Mouse (Mus musculus): ENCODE measurements around the gene Hsd17b14. TPM values are rescaled to one million over a fixed set of nuclear protein-coding genes. Genes with fewer than 3 reads are reported as not detected.

Gene Hsd17b14
- total and polyA plus RNA-seq, 3 experiments = 6.0 to 34.9 (median 8.2) TPM

DNA sequence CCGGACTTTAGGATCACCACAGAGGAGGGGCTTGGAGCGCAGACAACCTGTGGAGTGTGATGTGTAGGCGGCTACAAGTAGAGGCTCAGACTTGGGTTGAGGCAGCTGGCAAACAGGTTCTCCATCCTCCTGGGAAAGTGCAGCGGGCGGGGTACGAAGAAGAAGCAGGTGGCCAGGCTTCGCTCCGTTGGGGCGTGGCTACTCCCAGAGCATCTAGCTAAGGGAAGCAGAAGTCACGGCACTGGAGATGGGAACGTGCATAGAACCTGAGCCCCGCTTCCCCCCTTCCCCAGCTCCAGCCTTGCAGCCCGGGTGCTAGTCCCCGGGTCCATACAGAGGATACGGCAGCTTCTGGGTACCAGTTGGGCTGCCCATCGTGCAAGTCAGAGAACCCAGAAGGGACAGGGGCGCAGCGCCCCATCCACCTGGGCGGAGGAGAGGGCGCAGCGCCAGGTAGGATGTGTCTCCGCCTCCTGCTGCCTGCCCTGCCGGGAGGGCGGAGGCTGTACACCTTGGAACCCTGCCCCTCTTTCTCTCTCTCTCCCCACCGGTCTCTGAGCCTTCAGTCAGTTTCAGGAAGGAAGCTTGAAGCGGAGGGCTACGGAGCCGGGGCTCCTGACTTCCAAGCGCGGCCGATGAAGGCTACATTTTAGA, 62.5 kb downstream of the Hsd17b14 start, which contains the start of gene Fut1:
TSS of gene Fut1 (plus strand) at position 248 of the 654 bp plus-strand sequence.
- Histone ChIP-seq H3K4me3 (ENCODE audit: low read depth, low read length) (no peak within 1 kb of the TSS), H3K36me3 (replicated peaks) (no peaks in the 10 kb centered on the region), H3K27me3 (ENCODE audit: insufficient read depth, low read length) (peaks cover 51% of the 10 kb centered on the region), H3K4me1 (ENCODE audit: insufficient read depth, low read depth, low read length) (0 out of 2 replicates have a peak, but pooled peaks cover 2% of the 10 kb centered on the region), H3K9me3 (replicated peaks) (no peaks in the 10 kb centered on the region)
- TF ChIP-seq CTCF (IDR thresholded peaks at IDR 0.05; ENCODE audit: low read depth, low read length) = no peak
- TF ChIP-seq TAL1 (conservative IDR thresholded peaks at IDR 0.05; ENCODE audit: low read depth, low read length) = no peak
- no peak for TF ChIP-seq POLR2AphosphoS5 (IDR thresholded peaks at IDR 0.05; ENCODE audit: insufficient replicate concordance, low read depth, low read length)
- no peak for TF ChIP-seq GATA2 (IDR thresholded peaks at IDR 0.05; ENCODE audit: borderline replicate concordance, low read depth, low read length)
- ATAC-seq (ENCODE audit: extremely low read depth, insufficient number of reproducible peaks, low FRiP score, poor library complexity, severe bottlenecking) (no peak), DNase-seq (ENCODE audit: low spot score) (no peak)

Other genes starting within 250 kb of the Hsd17b14 start
Only the 20 nearest of the 35 such genes appear.
- gene Lhb, start 134.1 kb upstream of the Hsd17b14 start, total RNA-seq (2014; fragmentation: Nextera tagmentation) = not detected in 2 replicates
- not detected in 2 replicates for gene Lhb, start 134.1 kb upstream of the Hsd17b14 start, total RNA-seq (2017)
- gene Lhb, start 134.1 kb upstream of the Hsd17b14 start, polyA plus RNA-seq (2012) = not detected in 2 replicates
- 39.4 and 44.8 TPM in 2 replicates for gene Gys1, start 120.0 kb upstream of the Hsd17b14 start, total RNA-seq (2014; fragmentation: Nextera tagmentation)
- gene Gys1, start 120.0 kb upstream of the Hsd17b14 start, total RNA-seq (2017) = 18.8 and 22.1 TPM in 2 replicates
- 34.3 and 36.7 TPM in 2 replicates for gene Gys1, start 120.0 kb upstream of the Hsd17b14 start, polyA plus RNA-seq (2012)
- 255 and 345 TPM in 2 replicates for gene Ruvbl2, start 116.8 kb upstream of the Hsd17b14 start, total RNA-seq (2014; fragmentation: Nextera tagmentation)
- gene Ruvbl2, start 116.8 kb upstream of the Hsd17b14 start, total RNA-seq (2017) = 139 and 167 TPM in 2 replicates
- gene Ruvbl2, start 116.8 kb upstream of the Hsd17b14 start, polyA plus RNA-seq (2012) = 639 and 877 TPM in 2 replicates
- gene Ftl1, start 95.0 kb upstream of the Hsd17b14 start, total RNA-seq (2014; fragmentation: Nextera tagmentation) = 2,893 and 3,214 TPM in 2 replicates
- gene Ftl1, start 95.0 kb upstream of the Hsd17b14 start, total RNA-seq (2017) = 4,307 and 4,361 TPM in 2 replicates
- 6,399 and 6,975 TPM in 2 replicates for gene Ftl1, start 95.0 kb upstream of the Hsd17b14 start, polyA plus RNA-seq (2012)
- gene Bax, start 88.0 kb upstream of the Hsd17b14 start, total RNA-seq (2014; fragmentation: Nextera tagmentation) = 68.8 and 93.1 TPM in 2 replicates
- 87.2 and 97.2 TPM in 2 replicates for gene Bax, start 88.0 kb upstream of the Hsd17b14 start, total RNA-seq (2017)
- gene Bax, start 88.0 kb upstream of the Hsd17b14 start, polyA plus RNA-seq (2012) = 287 and 342 TPM in 2 replicates
- gene Tulp2, start 73.0 kb upstream of the Hsd17b14 start, total RNA-seq (2014; fragmentation: Nextera tagmentation) = 0.98 and 1.1 TPM in 2 replicates
- 0.23 and 0.49 TPM in 2 replicates for gene Tulp2, start 73.0 kb upstream of the Hsd17b14 start, total RNA-seq (2017)
- gene Tulp2, start 73.0 kb upstream of the Hsd17b14 start, polyA plus RNA-seq (2012) = 1.0 and 1.7 TPM in 2 replicates
- not detected in 2 replicates for gene Gm45808, start 68.1 kb upstream of the Hsd17b14 start, total RNA-seq (2014; fragmentation: Nextera tagmentation)
- gene Gm45808, start 68.1 kb upstream of the Hsd17b14 start, total RNA-seq (2017) = not detected in 2 replicates
- gene Gm45808, start 68.1 kb upstream of the Hsd17b14 start, polyA plus RNA-seq (2012) = not detected in 2 replicates
- gene Dhdh, start 66.1 kb upstream of the Hsd17b14 start, total RNA-seq (2014; fragmentation: Nextera tagmentation) = 17.7 and 18.0 TPM in 2 replicates
- 4.8 and 6.8 TPM in 2 replicates for gene Dhdh, start 66.1 kb upstream of the Hsd17b14 start, total RNA-seq (2017)
- 1.3 and 1.6 TPM in 2 replicates for gene Dhdh, start 66.1 kb upstream of the Hsd17b14 start, polyA plus RNA-seq (2012)
- gene Nucb1, start 44.5 kb upstream of the Hsd17b14 start, total RNA-seq (2014; fragmentation: Nextera tagmentation) = 91.8 and 127 TPM in 2 replicates
- gene Nucb1, start 44.5 kb upstream of the Hsd17b14 start, total RNA-seq (2017) = 378 and 409 TPM in 2 replicates
- gene Nucb1, start 44.5 kb upstream of the Hsd17b14 start, polyA plus RNA-seq (2012) = 403 and 408 TPM in 2 replicates
- gene Ppp1r15a, start 28.6 kb upstream of the Hsd17b14 start, total RNA-seq (2014; fragmentation: Nextera tagmentation) = 57.6 and 75.0 TPM in 2 replicates
- 67.9 and 80.2 TPM in 2 replicates for gene Ppp1r15a, start 28.6 kb upstream of the Hsd17b14 start, total RNA-seq (2017)
- 56.8 and 62.3 TPM in 2 replicates for gene Ppp1r15a, start 28.6 kb upstream of the Hsd17b14 start, polyA plus RNA-seq (2012)
- gene Plekha4, start 28.6 kb upstream of the Hsd17b14 start, total RNA-seq (2014; fragmentation: Nextera tagmentation) = 1.5 and 1.7 TPM in 2 replicates
- 0.70 and 2.8 TPM in 2 replicates for gene Plekha4, start 28.6 kb upstream of the Hsd17b14 start, total RNA-seq (2017)
- gene Plekha4, start 28.6 kb upstream of the Hsd17b14 start, polyA plus RNA-seq (2012) = 1.2 and 1.3 TPM in 2 replicates
- 149 and 178 TPM in 2 replicates for gene Bcat2, start 15.3 kb downstream of the Hsd17b14 start, total RNA-seq (2014; fragmentation: Nextera tagmentation)
- gene Bcat2, start 15.3 kb downstream of the Hsd17b14 start, total RNA-seq (2017) = 45.9 and 47.0 TPM in 2 replicates
- 73.1 and 114 TPM in 2 replicates for gene Bcat2, start 15.3 kb downstream of the Hsd17b14 start, polyA plus RNA-seq (2012)
- gene Fgf21, start 60.6 kb downstream of the Hsd17b14 start, total RNA-seq (2014; fragmentation: Nextera tagmentation) = not detected in 2 replicates
- 0.16 TPM in 1 of 2 replicates, not detected in the other for gene Fgf21, start 60.6 kb downstream of the Hsd17b14 start, total RNA-seq (2017)
- gene Fgf21, start 60.6 kb downstream of the Hsd17b14 start, polyA plus RNA-seq (2012) = not detected in 2 replicates
- gene Fut1, start 62.4 kb downstream of the Hsd17b14 start, total RNA-seq (2014; fragmentation: Nextera tagmentation) = not detected in 2 replicates
- 0.16 TPM in 1 of 2 replicates, not detected in the other for gene Fut1, start 62.4 kb downstream of the Hsd17b14 start, total RNA-seq (2017)
- not detected in 2 replicates for gene Fut1, start 62.4 kb downstream of the Hsd17b14 start, polyA plus RNA-seq (2012)
- 0.68 TPM in 1 of 2 replicates, not detected in the other for gene Izumo1, start 66.9 kb downstream of the Hsd17b14 start, total RNA-seq (2014; fragmentation: Nextera tagmentation)
- 0.05 TPM in 1 of 2 replicates, not detected in the other for gene Izumo1, start 66.9 kb downstream of the Hsd17b14 start, total RNA-seq (2017)
- gene Izumo1, start 66.9 kb downstream of the Hsd17b14 start, polyA plus RNA-seq (2012) = 0.10 and 0.12 TPM in 2 replicates
- gene Rasip1, start 72.6 kb downstream of the Hsd17b14 start, total RNA-seq (2014; fragmentation: Nextera tagmentation) = 0.60 and 0.83 TPM in 2 replicates
- gene Rasip1, start 72.6 kb downstream of the Hsd17b14 start, total RNA-seq (2017) = 0.06 and 0.11 TPM in 2 replicates
- gene Rasip1, start 72.6 kb downstream of the Hsd17b14 start, polyA plus RNA-seq (2012) = 0.90 and 0.95 TPM in 2 replicates
- gene Mamstr, start 85.1 kb downstream of the Hsd17b14 start, total RNA-seq (2014; fragmentation: Nextera tagmentation) = not detected in 2 replicates
- gene Mamstr, start 85.1 kb downstream of the Hsd17b14 start, total RNA-seq (2017) = not detected in 2 replicates
- not detected in 2 replicates for gene Mamstr, start 85.1 kb downstream of the Hsd17b14 start, polyA plus RNA-seq (2012)
- not detected in 2 replicates for gene Fut2, start 111.5 kb downstream of the Hsd17b14 start, total RNA-seq (2014; fragmentation: Nextera tagmentation)
- 0.38 TPM in 1 of 2 replicates, not detected in the other for gene Fut2, start 111.5 kb downstream of the Hsd17b14 start, total RNA-seq (2017)
- not detected in 2 replicates for gene Fut2, start 111.5 kb downstream of the Hsd17b14 start, polyA plus RNA-seq (2012)
- gene Ntn5, start 129.1 kb downstream of the Hsd17b14 start, total RNA-seq (2014; fragmentation: Nextera tagmentation) = not detected in 2 replicates
- gene Ntn5, start 129.1 kb downstream of the Hsd17b14 start, total RNA-seq (2017) = not detected in 2 replicates
- 0.21 and 0.29 TPM in 2 replicates for gene Ntn5, start 129.1 kb downstream of the Hsd17b14 start, polyA plus RNA-seq (2012)
- gene Sec1, start 139.5 kb downstream of the Hsd17b14 start, total RNA-seq (2014; fragmentation: Nextera tagmentation) = not detected in 2 replicates
- not detected in 2 replicates for gene Sec1, start 139.5 kb downstream of the Hsd17b14 start, total RNA-seq (2017)
- gene Sec1, start 139.5 kb downstream of the Hsd17b14 start, polyA plus RNA-seq (2012) = 0.02 TPM in 1 of 2 replicates, not detected in the other